Mouse (Mus musculus) CH12.LX (cell line): ENCODE measurements around the gene BC147527. TPM values are rescaled to one million over a fixed set of nuclear protein-coding genes. Genes with fewer than 3 reads are reported as not detected.

Experiments
- DNase-seq: peaks from one replicate; pipeline ENCODE4 v3.0.0-alpha.2; 2013; ENCODE audit errors: extremely low read depth
- H3K27ac ChIP-seq: 2 replicates; pipeline ENCODE4 v1.5.1; 2012; ENCODE audit warnings: low read depth, mild to moderate bottlenecking, control low read depth, moderate library complexity; ENCODE audit not compliant: insufficient read depth
- H3K27me3 ChIP-seq: replicated peaks from 2 replicates; pipeline ENCODE3; 2012; ENCODE audit warnings: inconsistent platforms
- H3K36me3 ChIP-seq, 2 experiments: replicated peaks in 1 of 2; 2 replicates each; pipeline versions ENCODE3 to v1.6.1; 2012; ENCODE audit warnings: inconsistent platforms in 1 of 2, low read length in 1 of 2, mild to moderate bottlenecking in 1 of 2, mixed read lengths in 1 of 2, moderate library complexity in 1 of 2; ENCODE audit not compliant: control insufficient read depth in 1 of 2, insufficient read depth in 1 of 2
- H3K4me1 ChIP-seq, 2 experiments: 2 replicates each; pipeline ENCODE4 v1.6.1; 2012; ENCODE audit warnings: inconsistent platforms in 1 of 2, moderate library complexity in 1 of 2; ENCODE audit not compliant: insufficient read depth in 2 of 2, control insufficient read depth in 1 of 2
- H3K4me2 ChIP-seq: 2 replicates; pipeline ENCODE4 v1.6.1; 2012; ENCODE audit warnings: low read depth, mild to moderate bottlenecking, control low read depth; ENCODE audit not compliant: poor library complexity, insufficient read depth, severe bottlenecking
- H3K4me3 ChIP-seq, 3 experiments: fragments of 150-350 bp in 1 of 3; sonication (generic) in 1 of 3; replicated peaks in 1 of 3; 2 replicates each; pipeline versions ENCODE3 to v1.5.1; 2011 to 2012; ENCODE audit warnings: low read depth in 2 of 3, low read length in 2 of 3, mild to moderate bottlenecking in 2 of 3, moderate library complexity in 2 of 3, control low read depth in 1 of 3, improper control_type of control experiment in 1 of 3, inconsistent platforms in 1 of 3, mixed read lengths in 1 of 3; ENCODE audit not compliant: poor library complexity in 1 of 3
- H3K79me2 ChIP-seq: replicated peaks from 2 replicates; pipeline ENCODE4 v1.6.1; 2012; ENCODE audit warnings: mild to moderate bottlenecking, moderate library complexity; ENCODE audit not compliant: control insufficient read depth, poor library complexity, insufficient read depth, severe bottlenecking; ENCODE audit errors: extremely low read depth
- H3K9ac ChIP-seq: 2 replicates; pipeline ENCODE4 v1.6.1; 2012; ENCODE audit warnings: low read depth, mild to moderate bottlenecking, control low read depth, moderate library complexity; ENCODE audit not compliant: insufficient read depth
- H3K9me3 ChIP-seq: replicated peaks from 2 replicates; pipeline ENCODE3; 2012; ENCODE audit warnings: low read length, inconsistent platforms, mixed read lengths
- BHLHE40 ChIP-seq: IDR thresholded peaks from 2 replicates; pipeline ENCODE4 v1.6.1; 2011; ENCODE audit warnings: mild to moderate bottlenecking, low read depth, low read length, improper control_type of control experiment
- E2F4 ChIP-seq: IDR thresholded peaks from 2 replicates; pipeline ENCODE4 v1.6.1; 2011; ENCODE audit warnings: low read depth, low read length, improper control_type of control experiment; ENCODE audit not compliant: insufficient replicate concordance
- EP300 ChIP-seq: IDR thresholded peaks from 2 replicates; pipeline ENCODE4 v1.6.1; 2011; ENCODE audit warnings: low read length, improper control_type of control experiment
- dilution Hi-C: fragments of 300-500 bp; cut with MboI; formaldehyde crosslinking; loops from 2 replicates; pipeline ENCODE4 v1.14.3; 2020; ENCODE audit warnings: low sequenced_read_pairs; ENCODE audit not compliant: extremely low pct_unique_long_range_greater_than_20kb, extremely low pct_ligation_motif_present
- in situ Hi-C: fragments of 300-500 bp; cut with MboI; formaldehyde crosslinking; loops from 3 replicates; pipeline ENCODE4 v1.14.3; 2019; ENCODE audit warnings: low sequenced_read_pairs, low pct_ligation_motif_present, low pct_unique_long_range_greater_than_20kb, mixed read lengths
- polyA plus RNA-seq: library from polyadenylated mRNA; unstranded; fragments of >175 nt; gene quantifications from 2 replicates; pipeline ENCODE4 v1.2.1, GENCODE M21; 2012; ENCODE audit warnings: low read depth; ENCODE audit not compliant: insufficient read length
- total RNA-seq, 2 experiments: library from RNA; depleted of rRNA; stranded (reverse); fragments of 300-350 nt in 1 of 2; fragments of >200 nt in 1 of 2; gene quantifications; 2 replicates each; pipeline ENCODE4 v1.2.3; 2012 to 2014

Gene BC147527
- total and polyA plus RNA-seq, 3 experiments: 17.2 to 55.8 (median 33.6) TPM

DNA sequence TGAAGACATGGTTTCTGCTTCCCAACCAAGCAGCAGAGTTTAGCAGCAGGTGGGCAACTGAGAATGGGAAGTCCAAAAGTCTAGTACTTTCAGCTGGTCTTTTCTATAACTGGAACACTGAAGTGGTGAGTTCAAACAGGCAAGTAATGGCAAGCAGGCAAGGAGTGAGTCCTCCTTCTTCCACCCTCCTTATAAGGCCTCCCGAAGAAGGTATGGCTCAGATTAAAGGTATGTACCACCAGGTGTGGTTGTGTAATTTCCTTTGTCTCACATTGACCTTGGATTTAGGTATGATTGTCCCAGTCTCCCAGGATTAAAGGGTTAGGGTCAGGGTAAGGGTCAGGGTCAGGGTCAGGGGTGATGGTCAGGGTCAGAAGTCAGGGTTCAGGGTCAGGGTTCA lies 20.5 kb downstream of the BC147527 start:
- TF ChIP-seq BHLHE40 (no peak), E2F4 (no peak), EP300 (no peak)
- TF ChIP-seq, all 38 proteins: peak for 0
- Histone ChIP-seq H3K4me1 (peaks cover 0 to 19% of the 10 kb centered on the region in 2 experiments; a peak in 3 of 4 replicates), H3K4me2 (no peak overlapping the region), H3K27ac (no peak overlapping the region), H3K36me3 (no peaks in the 10 kb centered on the region), H3K79me2 (no peaks in the 10 kb centered on the region), H3K9me3 (no peaks in the 10 kb centered on the region), H3K27me3 (no peaks in the 10 kb centered on the region), H3K4me3 (no peak overlapping the region), H3K9ac (no peak overlapping the region)
- in situ Hi-C loops: no loop called here
- DNase-seq: no peak
- dilution Hi-C loops: no loop called here

Other genes starting within 250 kb of the BC147527 start
- 1.2 TPM in 2 replicates for gene Gm21188, start 248.2 kb upstream of the BC147527 start, total RNA-seq (2012; rRNA removed)
- 0.38 and 0.82 TPM in 2 replicates for gene Gm21188, start 248.2 kb upstream of the BC147527 start, total RNA-seq (2014; rRNA removed)
- gene Gm21188, start 248.2 kb upstream of the BC147527 start, polyA plus RNA-seq: 1.5 and 1.6 TPM in 2 replicates
- 65.7 and 102 TPM in 2 replicates for gene Gm20767, start 160.1 kb upstream of the BC147527 start, total RNA-seq (2012; rRNA removed)
- gene Gm20767, start 160.1 kb upstream of the BC147527 start, total RNA-seq (2014; rRNA removed): 2.1 and 5.1 TPM in 2 replicates
- gene Gm20767, start 160.1 kb upstream of the BC147527 start, polyA plus RNA-seq: 4.8 and 8.4 TPM in 2 replicates
- 0.38 and 0.42 TPM in 2 replicates for gene Gm21818, start 128.0 kb upstream of the BC147527 start, total RNA-seq (2012; rRNA removed)
- gene Gm21818, start 128.0 kb upstream of the BC147527 start, total RNA-seq (2014; rRNA removed): 0.64 and 1.3 TPM in 2 replicates
- gene Gm21818, start 128.0 kb upstream of the BC147527 start, polyA plus RNA-seq: 0.50 and 0.79 TPM in 2 replicates
- gene Gm21762, start 84.4 kb upstream of the BC147527 start, total RNA-seq (2012; rRNA removed): 1.4 and 2.4 TPM in 2 replicates
- 20.0 and 20.3 TPM in 2 replicates for gene Gm21762, start 84.4 kb upstream of the BC147527 start, total RNA-seq (2014; rRNA removed)
- gene Gm21762, start 84.4 kb upstream of the BC147527 start, polyA plus RNA-seq: 11.1 and 16.4 TPM in 2 replicates
- gene Gm21731, start 61.3 kb upstream of the BC147527 start, total RNA-seq (2012; rRNA removed): not detected in 2 replicates
- not detected in 2 replicates for gene Gm21731, start 61.3 kb upstream of the BC147527 start, total RNA-seq (2014; rRNA removed)
- gene Gm21731, start 61.3 kb upstream of the BC147527 start, polyA plus RNA-seq: not detected in 2 replicates
- gene AF067061, start 37.3 kb upstream of the BC147527 start, total RNA-seq (2012; rRNA removed): 83.0 and 130 TPM in 2 replicates
- 41.9 and 48.9 TPM in 2 replicates for gene AF067061, start 37.3 kb upstream of the BC147527 start, total RNA-seq (2014; rRNA removed)
- 33.8 and 34.6 TPM in 2 replicates for gene AF067061, start 37.3 kb upstream of the BC147527 start, polyA plus RNA-seq
- not detected in 2 replicates for gene Tcstv3, start 16.5 kb downstream of the BC147527 start, total RNA-seq (2012; rRNA removed)
- not detected in 2 replicates for gene Tcstv3, start 16.5 kb downstream of the BC147527 start, total RNA-seq (2014; rRNA removed)
- gene Tcstv3, start 16.5 kb downstream of the BC147527 start, polyA plus RNA-seq: not detected in 2 replicates